Mouse (Mus musculus) testis, adult 2 months (tissue): Measurements from ENCODE around the gene Hoxd8. TPM values are rescaled to one million over a fixed set of nuclear protein-coding genes. Genes with fewer than 3 reads are reported as not detected.
A peak's percentile ranks its signal among the peaks of the same experiment; 100 is the strongest.

ENCODE experiments used
- H3K27ac ChIP-seq: fragments of 200-500 bp; 2 replicates; pipeline ENCODE4 v1.5.1; 2012; ENCODE audit warnings: low read depth, low read length; ENCODE audit not compliant: control insufficient read depth, insufficient read depth
- H3K27me3 ChIP-seq: fragments of 200-500 bp; 2 replicates; pipeline ENCODE4 v1.6.1; 2012; ENCODE audit warnings: mild to moderate bottlenecking, low read length, moderate library complexity; ENCODE audit not compliant: control insufficient read depth, insufficient read depth
- H3K36me3 ChIP-seq: fragments of 200-500 bp; 2 replicates; pipeline ENCODE4 v1.6.1; 2012; ENCODE audit warnings: mild to moderate bottlenecking, low read length; ENCODE audit not compliant: control insufficient read depth, insufficient read depth
- H3K4me1 ChIP-seq: fragments of 200-500 bp; 2 replicates; pipeline ENCODE4 v1.6.1; 2012; ENCODE audit warnings: low read length; ENCODE audit not compliant: control insufficient read depth, insufficient read depth
- H3K4me3 ChIP-seq: fragments of 200-500 bp; 2 replicates; pipeline ENCODE4 v1.5.1; 2012; ENCODE audit warnings: low read depth, mild to moderate bottlenecking, low read length, moderate library complexity, mixed read lengths; ENCODE audit not compliant: control insufficient read depth
- CTCF ChIP-seq: fragments of 200-500 bp; IDR thresholded peaks from 2 replicates; pipeline ENCODE4 v1.5.1; 2012; ENCODE audit warnings: low read depth, mild to moderate bottlenecking, inconsistent platforms, low read length, moderate library complexity; ENCODE audit not compliant: control insufficient read depth, insufficient read depth, insufficient replicate concordance
- POLR2A ChIP-seq: fragments of 200-500 bp; IDR thresholded peaks from 2 replicates; pipeline ENCODE4 v1.6.1; 2012; ENCODE audit warnings: low read depth, mild to moderate bottlenecking, inconsistent platforms, low read length, moderate library complexity; ENCODE audit not compliant: control insufficient read depth
- polyA plus RNA-seq: library from polyadenylated mRNA; depleted of rRNA; stranded (reverse); fragments of >200 nt; gene quantifications from 2 replicates; pipeline ENCODE4 v1.2.3, GENCODE M21; 2012

Hoxd8 gene
- polyA plus RNA-seq, 1 experiment: 23.6 TPM

GRCm38 (mm10) chr2:74709465-74710419 lies 5.3 kb downstream of the Hoxd8 start:
- H3K4me1 ChIP-seq: peaks cover 16% of the 10 kb centered on the region
- no peak overlapping the region for H3K4me3 ChIP-seq
- no peak overlapping the region for H3K27ac ChIP-seq
- no peak for TF ChIP-seq CTCF
- no peak for TF ChIP-seq POLR2A
- H3K27me3 ChIP-seq: peaks cover 7% of the 10 kb centered on the region; the same call in 1 of the 2 replicates
- H3K36me3 ChIP-seq: no peaks in the 10 kb centered on the region; the same call in 1 of the 2 replicates

- H3K36me3 ChIP-seq: no peaks in the 10 kb centered on the region; the same call in 1 of the 2 replicates
- H3K4me3 ChIP-seq: peak overlapping the region; percentile 78
- H3K4me1 ChIP-seq: peaks cover 26% of the 10 kb centered on the region
- peak overlapping the region; percentile 79 for H3K27ac ChIP-seq
- no peak for TF ChIP-seq CTCF
- TF ChIP-seq POLR2A: no peak
- peaks cover 7% of the 10 kb centered on the region; the same call in 1 of the 2 replicates for H3K27me3 ChIP-seq
Measured at GRCm38 (mm10) chr2:74710929-74711543, 6.6 kb downstream of the Hoxd8 start.

- no peak for TF ChIP-seq POLR2A
- TF ChIP-seq CTCF: no peak
- H3K4me3 ChIP-seq: peak within 1 kb of the TSS; percentile 78
- peak within 1 kb of the TSS; percentile 79 for H3K27ac ChIP-seq
- peaks cover 28% of the 10 kb centered on the region for H3K4me1 ChIP-seq
- H3K36me3 ChIP-seq: no peaks in the 10 kb centered on the region
- peaks cover 7% of the 10 kb centered on the region; the same call in 1 of the 2 replicates for H3K27me3 ChIP-seq
Measured at GRCm38 (mm10) chr2:74711721-74712621, 7.6 kb downstream of the Hoxd8 start, which contains the start of the genes Hoxd3 and Hoxd4. TSS of gene Hoxd3 (plus strand) at chr2:74711927. TSS of gene Hoxd4 (plus strand) at chr2:74711929.

- Histone ChIP-seq H3K4me3 (peak overlapping the region; percentile 36; the same call in 1 of the 2 replicates), H3K27ac (peak overlapping the region; percentile 57; the same call in 1 of the 2 replicates), H3K27me3 (peaks cover 7% of the 10 kb centered on the region; the same call in 1 of the 2 replicates), H3K4me1 (peaks cover 28% of the 10 kb centered on the region), H3K36me3 (no peaks in the 10 kb centered on the region)
- TF ChIP-seq CTCF: no peak
- no peak for TF ChIP-seq POLR2A
Measured at GRCm38 (mm10) chr2:74713239-74714150, 9.1 kb downstream of the Hoxd8 start.

GRCm38 (mm10) chr2:74714156-74714789 lies 9.9 kb downstream of the Hoxd8 start:
- H3K4me1 ChIP-seq: peaks cover 28% of the 10 kb centered on the region
- H3K27ac ChIP-seq: peak overlapping the region; percentile 57; the same call in 1 of the 2 replicates
- no peak overlapping the region for H3K4me3 ChIP-seq
- TF ChIP-seq POLR2A: no peak
- H3K27me3 ChIP-seq: peaks cover 7% of the 10 kb centered on the region; the same call in 1 of the 2 replicates
- no peaks in the 10 kb centered on the region for H3K36me3 ChIP-seq
